Mouse (Mus musculus): Measurements from ENCODE around the gene Boc.
"Not testable (repeated sequence)": the region's sequence is repeated elsewhere in the genome, so short reads cannot be mapped to it uniquely, and the experiment has no call there.

- TF ChIP-seq CTCF, POLR2A (IDR thresholded peaks at IDR 0.05; ENCODE audit: insufficient read depth, low read depth, low read length): not testable (repeated sequence)
Measured at GRCm38 (mm10) chr16:44441913-44442312, 116.8 kb downstream of the Boc start.

Measured in olfactory bulb, adult 2 months (tissue).